Mouse (Mus musculus) kidney, embryonic 16.5 days (tissue): ENCODE data around the gene Eif4g3. TPM values are rescaled to one million over a fixed set of nuclear protein-coding genes. Genes with fewer than 3 reads are reported as not detected.

Experiments used
- ATAC-seq: fragments of 200-750 bp; cut with Nextera tagmentation; 2 replicates; pipeline ENCODE4 v1.8.0; 2017; ENCODE audit warnings: moderate TSS enrichment; ENCODE audit not compliant: low FRiP score, low TSS enrichment
- H3K27ac ChIP-seq: fragments of 300-500 bp; sonication (generic); 2 replicates; pipeline ENCODE4 v1.5.1; 2014; ENCODE audit warnings: low read length
- H3K27me3 ChIP-seq: fragments of 300-500 bp; sonication (generic); 2 replicates; pipeline ENCODE4 v1.6.1; 2014; ENCODE audit warnings: low read length, control low read depth, mixed read lengths; ENCODE audit not compliant: insufficient read depth
- H3K36me3 ChIP-seq: fragments of 300-500 bp; sonication (generic); 2 replicates; pipeline ENCODE4 v1.6.1; 2014; ENCODE audit warnings: low read length, control low read depth, mixed read lengths; ENCODE audit not compliant: insufficient read depth
- H3K4me1 ChIP-seq: fragments of 300-500 bp; sonication (generic); 2 replicates; pipeline ENCODE4 v1.6.1; 2014; ENCODE audit warnings: low read length, control low read depth, mixed read lengths; ENCODE audit not compliant: insufficient read depth
- H3K4me2 ChIP-seq: fragments of 300-500 bp; sonication (generic); replicated peaks from 2 replicates; pipeline ENCODE4 v1.6.1; 2014; ENCODE audit warnings: low read depth, low read length
- H3K4me3 ChIP-seq: fragments of 300-500 bp; sonication (generic); 2 replicates; pipeline ENCODE4 v1.5.1; 2014; ENCODE audit warnings: mild to moderate bottlenecking, low read length
- H3K9ac ChIP-seq: fragments of 300-500 bp; sonication (generic); replicated peaks from 2 replicates; pipeline ENCODE4 v1.6.1; 2014; ENCODE audit warnings: low read length
- H3K9me3 ChIP-seq: fragments of 300-500 bp; sonication (generic); 2 replicates; pipeline ENCODE4 v1.6.1; 2016; ENCODE audit warnings: low read length, control low read depth
- WGBS: fragments of 180-500 bp; shearing (Covaris S2); extraction: QIAGEN DNeasy Blood & Tissue Kit; methylation state at CpG from one replicate; pipeline ENCODE4 v1.1.7; 2014; 5-methylcytosine and 5-hydroxymethylcytosine counted together
- polyA plus RNA-seq: library from polyadenylated mRNA; unstranded; fragments of >200 nt; fragmentation: Nextera tagmentation; extraction: Ambion mirVana; gene quantifications from 2 replicates; pipeline ENCODE4 v1.2.1, GENCODE M21; 2015

The Eif4g3 gene
- polyA plus RNA-seq, 1 experiment from 2014 or later = 32.9 TPM

- 0 out of 2 replicates have a peak, but pooled peaks cover 6% of the 10 kb centered on the region for H3K4me1 ChIP-seq
- H3K9me3 ChIP-seq = no peaks in the 10 kb centered on the region
- H3K4me3 ChIP-seq = no peak overlapping the region
- WGBS = 15% methylated on average over 9 of the region's 10 CpGs
- 0 out of 2 replicates have a peak overlapping the region, but pooled peaks have one; percentile 34 for H3K27ac ChIP-seq
- H3K9ac ChIP-seq = no peak overlapping the region
- no peaks in the 10 kb centered on the region for H3K27me3 ChIP-seq
- H3K4me2 ChIP-seq = 0 out of 2 replicates have a peak overlapping the region, but pooled peaks have one; percentile 1
- no peaks in the 10 kb centered on the region for H3K36me3 ChIP-seq
- ATAC-seq = peak; percentile 76
These were observed 8.6 kb upstream of the Eif4g3 start for GRCm38 (mm10) chr4:137984212-137984611.

GRCm38 (mm10) chr4:137984746-137985145 lies 8.1 kb upstream of the Eif4g3 start:
- H3K4me1 ChIP-seq = 0 out of 2 replicates have a peak, but pooled peaks cover 6% of the 10 kb centered on the region
- ATAC-seq = no peak
- no peak overlapping the region for H3K4me3 ChIP-seq
- no peak overlapping the region for H3K4me2 ChIP-seq
- H3K9me3 ChIP-seq = no peaks in the 10 kb centered on the region
- no peaks in the 10 kb centered on the region for H3K36me3 ChIP-seq
- no peak overlapping the region for H3K9ac ChIP-seq
- H3K27me3 ChIP-seq = no peaks in the 10 kb centered on the region
- 0 out of 2 replicates have a peak overlapping the region, but pooled peaks have one; percentile 34 for H3K27ac ChIP-seq
- 67% methylated on average over 5 of the region's 5 CpGs for WGBS

- Histone ChIP-seq H3K4me2 (no peak overlapping the region), H3K27ac (no peak overlapping the region), H3K4me1 (peaks cover 15% of the 10 kb centered on the region), H3K36me3 (no peaks in the 10 kb centered on the region), H3K9me3 (no peaks in the 10 kb centered on the region), H3K27me3 (no peaks in the 10 kb centered on the region), H3K4me3 (no peak overlapping the region), H3K9ac (no peak overlapping the region)
- 88% methylated on average over 5 of the region's 5 CpGs for WGBS
- ATAC-seq = no peak
These were observed 3.4 kb upstream of the Eif4g3 start for GRCm38 (mm10) chr4:137989426-137989825.

DNA sequence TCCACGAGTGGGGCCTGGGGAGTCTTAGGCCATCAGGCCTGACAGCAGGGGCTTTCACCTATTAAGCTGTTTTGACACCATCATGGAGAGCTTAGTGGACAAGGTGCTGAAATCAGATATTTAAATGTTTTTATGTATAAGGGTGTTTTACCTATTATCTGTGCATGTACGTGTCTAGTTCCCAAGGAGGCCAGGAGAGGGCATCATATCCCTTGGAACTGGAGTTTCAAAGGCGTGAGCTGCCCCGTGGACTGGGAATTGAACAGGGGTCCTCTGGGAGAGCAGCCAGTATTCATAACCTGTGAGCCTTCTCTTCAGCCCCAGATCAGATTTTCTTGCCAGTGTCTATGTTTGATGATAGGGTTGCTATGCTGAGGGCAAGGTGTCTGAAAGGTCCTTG lies 2.4 kb upstream of the Eif4g3 start:
- Histone ChIP-seq H3K4me3 (no peak overlapping the region), H3K4me1 (peaks cover 22% of the 10 kb centered on the region), H3K36me3 (no peaks in the 10 kb centered on the region), H3K9ac (no peak overlapping the region), H3K4me2 (no peak overlapping the region), H3K27me3 (no peaks in the 10 kb centered on the region), H3K27ac (no peak overlapping the region), H3K9me3 (no peaks in the 10 kb centered on the region)
- no peak for ATAC-seq
- 84% methylated on average over 4 of the region's 4 CpGs for WGBS

- no peak overlapping the region for H3K4me2 ChIP-seq
- no peak for ATAC-seq
- 50% methylated on average over 7 of the region's 7 CpGs for WGBS
- no peak overlapping the region for H3K27ac ChIP-seq
- H3K9ac ChIP-seq = no peak overlapping the region
- H3K36me3 ChIP-seq = peaks cover 2% of the 10 kb centered on the region; the same call in 1 of the 2 replicates
- H3K9me3 ChIP-seq = no peaks in the 10 kb centered on the region
- no peak overlapping the region for H3K4me3 ChIP-seq
- H3K4me1 ChIP-seq = peaks cover 30% of the 10 kb centered on the region
- no peaks in the 10 kb centered on the region for H3K27me3 ChIP-seq
These were observed 1.6 kb upstream of the Eif4g3 start for GRCm38 (mm10) chr4:137991240-137991639.

- peak overlapping the region; percentile 96 for H3K9ac ChIP-seq
- H3K4me1 ChIP-seq = peaks cover 35% of the 10 kb centered on the region
- no peaks in the 10 kb centered on the region for H3K27me3 ChIP-seq
- H3K4me3 ChIP-seq = peak overlapping the region; percentile 82
- peaks cover 16% of the 10 kb centered on the region for H3K36me3 ChIP-seq
- peak overlapping the region; percentile 90 for H3K27ac ChIP-seq
- H3K4me2 ChIP-seq = peak overlapping the region; percentile 70
- under 1% methylated on average over 45 of the region's 59 CpGs for WGBS
- peak; percentile 93 for ATAC-seq
- H3K9me3 ChIP-seq = no peaks in the 10 kb centered on the region
These were observed 503 bp downstream of the Eif4g3 start for GRCm38 (mm10) chr4:137993291-137993758.

DNA sequence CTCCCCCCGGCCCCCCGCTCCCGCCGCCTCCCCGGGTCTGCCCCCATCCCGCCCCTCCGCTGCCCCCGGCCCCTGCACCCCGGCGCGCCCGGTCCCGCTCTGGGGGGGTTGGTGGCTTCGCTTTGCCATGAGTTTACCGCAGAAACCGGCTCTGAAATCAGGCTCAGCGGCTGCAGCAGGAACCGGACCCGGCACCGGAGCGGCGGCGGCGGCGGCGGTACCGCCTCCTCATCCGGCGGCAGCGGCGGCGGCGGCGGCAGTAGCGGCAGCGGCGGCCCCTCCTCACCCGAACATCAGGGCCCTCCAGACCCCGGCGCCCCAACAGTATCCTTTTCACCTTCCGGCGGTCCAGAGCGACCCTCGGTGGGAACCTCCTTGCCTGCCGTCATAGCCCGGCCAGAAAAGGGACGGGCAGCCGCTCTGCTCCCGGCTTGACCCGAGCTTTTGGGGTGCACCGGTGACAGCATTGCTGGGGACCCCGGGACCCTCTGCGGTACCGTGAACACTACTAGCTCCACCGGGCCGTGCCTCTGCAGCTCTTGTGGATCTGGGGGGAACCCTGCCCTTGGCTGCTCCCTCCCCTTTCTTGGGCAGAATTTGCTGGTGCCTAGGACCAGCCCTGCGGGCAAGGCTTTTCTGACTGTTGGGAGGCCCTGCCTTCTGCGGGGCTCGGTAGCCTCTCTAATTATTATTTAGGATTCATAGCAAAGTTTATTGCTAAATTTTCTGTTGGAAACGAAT lies 1.2 kb downstream of the Eif4g3 start:
- Histone ChIP-seq H3K4me2 (peak overlapping the region; percentile 70), H3K9me3 (peaks cover 3% of the 10 kb centered on the region; the same call in 1 of the 2 replicates), H3K36me3 (peaks cover 23% of the 10 kb centered on the region), H3K9ac (peak overlapping the region; percentile 96), H3K4me1 (peaks cover 35% of the 10 kb centered on the region), H3K4me3 (peak overlapping the region; percentile 82), H3K27me3 (no peaks in the 10 kb centered on the region), H3K27ac (peak overlapping the region; percentile 90)
- peak; percentile 16; the same call in 1 of the 2 replicates for ATAC-seq
- WGBS = under 1% methylated on average over 45 of the region's 60 CpGs

GRCm38 (mm10) chr4:137994562-137995336 lies 1.9 kb downstream of the Eif4g3 start:
- Histone ChIP-seq H3K9me3 (peaks cover 6% of the 10 kb centered on the region; the same call in 1 of the 2 replicates), H3K4me2 (peak overlapping the region; percentile 70), H3K27ac (peak overlapping the region; percentile 90; the same call in 1 of the 2 replicates), H3K4me3 (peak overlapping the region; percentile 82), H3K9ac (peak overlapping the region; percentile 96), H3K27me3 (no peaks in the 10 kb centered on the region), H3K4me1 (peaks cover 35% of the 10 kb centered on the region), H3K36me3 (peaks cover 28% of the 10 kb centered on the region)
- no peak for ATAC-seq
- WGBS = 33% methylated on average over 12 of the region's 12 CpGs

DNA sequence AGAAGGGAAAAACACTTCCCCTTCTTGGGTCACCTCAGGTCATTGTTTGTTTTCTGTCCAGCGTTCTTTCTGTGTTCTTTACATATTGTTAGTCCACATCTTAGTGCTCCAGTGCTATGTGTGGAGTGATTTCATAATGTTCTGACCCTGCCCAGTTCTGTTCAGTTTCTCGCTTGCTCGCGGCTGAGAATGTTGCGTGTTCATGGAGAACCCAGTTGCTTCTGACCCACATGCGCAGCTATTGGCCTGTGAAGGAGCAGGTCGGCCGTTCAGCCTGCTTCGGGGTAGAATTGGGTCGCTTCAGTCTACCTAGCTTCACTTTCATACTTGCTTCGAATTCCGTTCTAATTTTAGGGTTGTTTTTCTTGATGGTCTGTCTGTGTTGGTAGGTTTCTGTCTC lies 2.6 kb downstream of the Eif4g3 start:
- Histone ChIP-seq H3K4me3 (peak overlapping the region; percentile 82), H3K36me3 (peaks cover 28% of the 10 kb centered on the region), H3K9ac (peak overlapping the region; percentile 96), H3K4me2 (peak overlapping the region; percentile 70), H3K27me3 (no peaks in the 10 kb centered on the region), H3K9me3 (peaks cover 6% of the 10 kb centered on the region; the same call in 1 of the 2 replicates), H3K4me1 (peaks cover 38% of the 10 kb centered on the region), H3K27ac (peak overlapping the region; percentile 10; the same call in 1 of the 2 replicates)
- WGBS = 51% methylated on average over 12 of the region's 12 CpGs
- ATAC-seq = no peak
